Mouse (Mus musculus): ENCODE measurements at regions not wholly inside any gene's neighbourhood (a gene's known extent, or its start where the extent isn't known, plus 50 kb on each side); places are given as distances from the start of the nearest gene placed in this dataset.

DNA sequence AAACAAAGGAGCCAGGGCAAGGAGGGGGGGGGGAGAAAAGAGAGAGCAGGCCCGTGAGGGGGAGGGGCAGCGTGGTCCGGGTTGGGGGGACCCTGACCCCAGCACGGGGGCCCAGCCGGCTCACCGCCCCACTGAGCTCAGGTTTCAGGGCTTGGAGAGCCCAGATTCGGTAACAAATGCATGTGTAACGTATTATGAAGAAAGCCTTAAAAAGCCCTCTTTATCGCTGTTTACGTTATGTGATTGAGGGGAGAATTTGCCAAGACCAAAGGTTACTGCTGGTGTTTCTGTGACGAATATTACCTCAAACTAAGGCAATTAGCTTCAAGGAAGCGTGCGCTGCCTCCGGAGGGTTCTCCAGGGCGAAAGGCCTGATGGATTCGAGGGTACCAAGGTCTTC is 54.2 kb downstream of the Barx1 start:
- Histone ChIP-seq H3K9ac (no peak overlapping the region), H3K4me2 (replicated peaks) (no peak overlapping the region), H3K27me3 (ENCODE audit: control insufficient read depth, insufficient read depth, low read length) (no peaks in the 10 kb centered on the region), H3K4me3 (replicated peaks; ENCODE audit: low read length) (no peak overlapping the region), H3K36me3 (replicated peaks; ENCODE audit: control insufficient read depth, insufficient read depth) (no peaks in the 10 kb centered on the region), H3K27ac (no peak overlapping the region), H3K4me1 (replicated peaks; ENCODE audit: control insufficient read depth, insufficient read depth, low read length) (no peaks in the 10 kb centered on the region), H3K9me3 (ENCODE audit: control insufficient read depth, low read length) (no peaks in the 10 kb centered on the region)
- no peak for DNase-seq (ENCODE audit: low spot score)
- ATAC-seq (ENCODE audit: low FRiP score): no peak
- 61% methylated on average over 16 of the region's 16 CpGs for WGBS

- Histone ChIP-seq H3K4me3 (replicated peaks; ENCODE audit: low read length) (no peak overlapping the region), H3K9me3 (ENCODE audit: control insufficient read depth, low read length) (0 out of 2 replicates have a peak, but pooled peaks cover 1% of the 10 kb centered on the region), H3K27me3 (ENCODE audit: control insufficient read depth, insufficient read depth, low read length) (no peaks in the 10 kb centered on the region), H3K4me1 (replicated peaks; ENCODE audit: control insufficient read depth, insufficient read depth, low read length) (no peaks in the 10 kb centered on the region), H3K4me2 (replicated peaks) (no peak overlapping the region), H3K36me3 (replicated peaks; ENCODE audit: control insufficient read depth, insufficient read depth) (no peaks in the 10 kb centered on the region), H3K27ac (no peak overlapping the region), H3K9ac (no peak overlapping the region)
- ATAC-seq (ENCODE audit: low FRiP score) (no peak), DNase-seq (ENCODE audit: low spot score) (no peak)
- WGBS: 70% methylated on average over 10 of the region's 10 CpGs
These were observed 54.7 kb downstream of the Barx1 start for GRCm38 (mm10) chr13:48717451-48717850.

GRCm38 (mm10) chr13:48723676-48724075 is 60.9 kb downstream of the Barx1 start:
- H3K4me3 ChIP-seq (replicated peaks; ENCODE audit: low read length): no peak overlapping the region
- no peak for ATAC-seq (ENCODE audit: low FRiP score)
- no peak overlapping the region for H3K9ac ChIP-seq
- H3K4me2 ChIP-seq (replicated peaks): no peak overlapping the region
- H3K4me1 ChIP-seq (replicated peaks; ENCODE audit: control insufficient read depth, insufficient read depth, low read length): no peaks in the 10 kb centered on the region
- no peaks in the 10 kb centered on the region for H3K27me3 ChIP-seq (ENCODE audit: control insufficient read depth, insufficient read depth, low read length)
- no peaks in the 10 kb centered on the region for H3K36me3 ChIP-seq (replicated peaks; ENCODE audit: control insufficient read depth, insufficient read depth)
- 0 out of 2 replicates have a peak, but pooled peaks cover 8% of the 10 kb centered on the region for H3K9me3 ChIP-seq (ENCODE audit: control insufficient read depth, low read length)
- no peak for DNase-seq (ENCODE audit: low spot score)
- no peak overlapping the region for H3K27ac ChIP-seq
- WGBS: 29% methylated on average over 8 of the region's 8 CpGs

- DNase-seq (ENCODE audit: low spot score) (no peak), ATAC-seq (ENCODE audit: low FRiP score) (no peak)
- H3K36me3 ChIP-seq (replicated peaks; ENCODE audit: control insufficient read depth, insufficient read depth): no peaks in the 10 kb centered on the region
- no peak overlapping the region for H3K4me2 ChIP-seq (replicated peaks)
- H3K4me1 ChIP-seq (replicated peaks; ENCODE audit: control insufficient read depth, insufficient read depth, low read length): peaks cover 5% of the 10 kb centered on the region
- H3K9me3 ChIP-seq (ENCODE audit: control insufficient read depth, low read length): 0 out of 2 replicates have a peak, but pooled peaks cover 8% of the 10 kb centered on the region
- H3K9ac ChIP-seq: no peak overlapping the region
- H3K27me3 ChIP-seq (ENCODE audit: control insufficient read depth, insufficient read depth, low read length): peaks cover 21% of the 10 kb centered on the region
- 49% methylated on average over 4 of the region's 4 CpGs for WGBS
- no peak overlapping the region for H3K4me3 ChIP-seq (replicated peaks; ENCODE audit: low read length)
- H3K27ac ChIP-seq: no peak overlapping the region
These were observed 63.6 kb downstream of the Barx1 start for GRCm38 (mm10) chr13:48726430-48726829.

GRCm38 (mm10) chr13:48731046-48731996 is 68.5 kb downstream of the Barx1 start:
- peaks cover 13% of the 10 kb centered on the region for H3K4me1 ChIP-seq (replicated peaks; ENCODE audit: control insufficient read depth, insufficient read depth, low read length)
- ATAC-seq (ENCODE audit: low FRiP score): peak; percentile 51; the same call in 1 of the 2 replicates
- H3K9ac ChIP-seq: peak overlapping the region; percentile 40; the same call in 1 of the 2 replicates
- H3K4me3 ChIP-seq (replicated peaks; ENCODE audit: low read length): peak overlapping the region; percentile 29
- H3K9me3 ChIP-seq (ENCODE audit: control insufficient read depth, low read length): no peaks in the 10 kb centered on the region
- H3K36me3 ChIP-seq (replicated peaks; ENCODE audit: control insufficient read depth, insufficient read depth): no peaks in the 10 kb centered on the region
- no peak overlapping the region for H3K27ac ChIP-seq
- H3K27me3 ChIP-seq (ENCODE audit: control insufficient read depth, insufficient read depth, low read length): peaks cover 42% of the 10 kb centered on the region
- DNase-seq (ENCODE audit: low spot score): no peak
- WGBS: 3% methylated on average over 48 of the region's 51 CpGs
- peak overlapping the region; percentile 60 for H3K4me2 ChIP-seq (replicated peaks)

- H3K9ac ChIP-seq: no peak overlapping the region
- H3K4me1 ChIP-seq (replicated peaks; ENCODE audit: control insufficient read depth, insufficient read depth, low read length): peaks cover 13% of the 10 kb centered on the region
- peaks cover 42% of the 10 kb centered on the region for H3K27me3 ChIP-seq (ENCODE audit: control insufficient read depth, insufficient read depth, low read length)
- H3K4me2 ChIP-seq (replicated peaks): 0 out of 2 replicates have a peak overlapping the region, but pooled peaks have one; percentile 19
- DNase-seq (ENCODE audit: low spot score): peak; percentile 44
- no peaks in the 10 kb centered on the region for H3K9me3 ChIP-seq (ENCODE audit: control insufficient read depth, low read length)
- 2% methylated on average over 29 of the region's 29 CpGs for WGBS
- H3K4me3 ChIP-seq (replicated peaks; ENCODE audit: low read length): no peak overlapping the region
- H3K36me3 ChIP-seq (replicated peaks; ENCODE audit: control insufficient read depth, insufficient read depth): no peaks in the 10 kb centered on the region
- no peak for ATAC-seq (ENCODE audit: low FRiP score)
- H3K27ac ChIP-seq: no peak overlapping the region
These were observed 69.5 kb downstream of the Barx1 start for GRCm38 (mm10) chr13:48732168-48732841.

DNA sequence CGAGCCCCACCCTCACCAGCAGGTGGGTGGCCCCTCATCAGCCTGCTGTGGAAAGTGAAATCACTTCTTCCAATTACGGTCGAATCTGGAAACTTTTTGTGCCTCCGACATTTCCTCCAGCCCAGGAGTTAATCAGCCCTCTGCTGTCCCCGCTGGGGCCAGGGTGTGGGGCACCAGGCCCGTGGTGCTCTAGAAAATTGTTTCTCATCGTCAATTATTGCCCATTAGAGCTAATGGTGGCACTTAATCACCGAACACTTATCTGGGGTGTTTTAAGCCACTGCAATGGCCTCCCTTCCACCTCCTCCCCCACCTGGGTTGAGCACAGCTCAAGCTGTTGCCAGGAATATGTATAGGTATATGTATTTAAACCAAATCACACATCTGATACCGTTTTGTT is 72.2 kb downstream of the Barx1 start:
- no peak overlapping the region for H3K27ac ChIP-seq
- no peak overlapping the region for H3K9ac ChIP-seq
- no peaks in the 10 kb centered on the region for H3K36me3 ChIP-seq (replicated peaks; ENCODE audit: control insufficient read depth, insufficient read depth)
- no peak for DNase-seq (ENCODE audit: low spot score)
- no peak for ATAC-seq (ENCODE audit: low FRiP score)
- peaks cover 13% of the 10 kb centered on the region for H3K4me1 ChIP-seq (replicated peaks; ENCODE audit: control insufficient read depth, insufficient read depth, low read length)
- H3K4me3 ChIP-seq (replicated peaks; ENCODE audit: low read length): no peak overlapping the region
- H3K4me2 ChIP-seq (replicated peaks): no peak overlapping the region
- 75% methylated on average over 9 of the region's 9 CpGs for WGBS
- H3K9me3 ChIP-seq (ENCODE audit: control insufficient read depth, low read length): no peaks in the 10 kb centered on the region
- peaks cover 35% of the 10 kb centered on the region for H3K27me3 ChIP-seq (ENCODE audit: control insufficient read depth, insufficient read depth, low read length)

DNA sequence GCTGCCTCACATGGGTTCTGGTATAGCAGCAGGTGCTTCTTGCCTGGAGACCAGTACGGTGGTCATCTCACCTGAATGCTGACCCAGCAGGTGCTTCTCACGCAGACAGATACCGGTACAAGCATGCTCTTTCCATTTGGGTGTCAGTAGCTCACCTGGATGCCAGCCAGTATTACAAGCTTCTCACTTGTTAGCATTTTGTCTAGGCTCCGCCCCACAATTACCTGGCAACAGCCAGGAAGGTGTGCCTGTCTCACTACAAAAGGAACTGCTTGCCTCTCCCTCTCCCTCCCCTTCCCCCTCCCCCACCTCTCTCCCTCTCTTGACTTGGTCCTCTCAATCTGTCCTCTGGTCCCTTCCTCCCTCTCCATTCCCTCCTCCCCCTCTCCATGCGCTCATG is 82.8 kb downstream of the Barx1 start:
- Histone ChIP-seq H3K4me3 (replicated peaks; ENCODE audit: low read length) (no peak overlapping the region), H3K9ac (no peak overlapping the region)
- 65% methylated on average over 5 of the region's 5 CpGs for WGBS

DNA sequence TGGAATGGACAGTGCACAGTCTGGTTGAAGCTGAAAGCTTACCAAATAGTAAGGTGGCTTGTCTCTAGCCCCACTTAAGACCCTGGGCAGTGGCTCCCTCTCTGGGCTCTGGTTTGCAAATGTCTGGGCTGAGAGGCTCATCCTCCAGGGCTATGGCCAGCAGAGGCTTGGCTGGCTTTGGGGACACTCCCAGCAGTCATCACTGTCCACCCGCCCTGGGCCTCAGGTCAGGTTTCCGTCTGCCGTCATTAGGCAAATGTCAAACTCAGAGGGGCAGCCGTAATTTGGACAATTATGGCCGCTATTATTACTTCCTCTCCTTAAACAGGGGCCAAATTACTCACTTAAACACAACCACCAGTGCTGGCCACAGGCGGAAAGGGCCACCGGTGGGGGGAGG is 83.5 kb downstream of the Barx1 start:
- no peak for ATAC-seq (ENCODE audit: low FRiP score)

More for the DNA sequence above, 82.8 kb downstream of the Barx1 start:
- Histone ChIP-seq H3K36me3 (replicated peaks; ENCODE audit: control insufficient read depth, insufficient read depth) (no peaks in the 10 kb centered on the region), H3K4me1 (replicated peaks; ENCODE audit: control insufficient read depth, insufficient read depth, low read length) (no peaks in the 10 kb centered on the region), H3K27ac (no peak overlapping the region), H3K9me3 (ENCODE audit: control insufficient read depth, low read length) (no peaks in the 10 kb centered on the region), H3K27me3 (ENCODE audit: control insufficient read depth, insufficient read depth, low read length) (no peaks in the 10 kb centered on the region), H3K4me2 (replicated peaks) (no peak overlapping the region)
- DNase-seq (ENCODE audit: low spot score) (no peak), ATAC-seq (ENCODE audit: low FRiP score) (no peak)

More for the DNA sequence above, 83.5 kb downstream of the Barx1 start:
- no peak for DNase-seq (ENCODE audit: low spot score)
- H3K4me3 ChIP-seq (replicated peaks; ENCODE audit: low read length): no peak overlapping the region
- no peaks in the 10 kb centered on the region for H3K9me3 ChIP-seq (ENCODE audit: control insufficient read depth, low read length)
- no peaks in the 10 kb centered on the region for H3K36me3 ChIP-seq (replicated peaks; ENCODE audit: control insufficient read depth, insufficient read depth)
- no peak overlapping the region for H3K4me2 ChIP-seq (replicated peaks)
- no peak overlapping the region for H3K27ac ChIP-seq
- WGBS: 56% methylated on average over 7 of the region's 7 CpGs
- H3K9ac ChIP-seq: no peak overlapping the region
- no peaks in the 10 kb centered on the region for H3K27me3 ChIP-seq (ENCODE audit: control insufficient read depth, insufficient read depth, low read length)
- H3K4me1 ChIP-seq (replicated peaks; ENCODE audit: control insufficient read depth, insufficient read depth, low read length): no peaks in the 10 kb centered on the region
